Mouse (Mus musculus) bone marrow, adult 2 months (tissue): ENCODE measurements around the gene Parva. TPM values are rescaled to one million over a fixed set of nuclear protein-coding genes. Genes with fewer than 3 reads are reported as not detected.

ENCODE experiments used
- H3K27ac ChIP-seq: fragments of 200-500 bp; 2 replicates; pipeline ENCODE4 v1.5.1; 2012; ENCODE audit warnings: low read depth, mild to moderate bottlenecking, control low read depth, inconsistent platforms, low read length; ENCODE audit not compliant: control insufficient read depth, poor library complexity, insufficient read depth
- H3K4me1 ChIP-seq: fragments of 200-500 bp; 2 replicates; pipeline ENCODE4 v1.6.1; 2011; ENCODE audit warnings: low read length; ENCODE audit not compliant: control insufficient read depth, insufficient read depth
- H3K4me3 ChIP-seq: fragments of 200-500 bp; replicated peaks from 2 replicates; pipeline ENCODE3; 2011; ENCODE audit warnings: mild to moderate bottlenecking, low read depth, low read length, control low read depth; ENCODE audit not compliant: control insufficient read depth
- CTCF ChIP-seq: fragments of 200-500 bp; IDR thresholded peaks from 2 replicates; pipeline ENCODE4 v1.5.1; 2011; ENCODE audit warnings: low read length, control low read depth; ENCODE audit not compliant: control insufficient read depth, insufficient read depth
- POLR2A ChIP-seq: fragments of 200-500 bp; IDR thresholded peaks from 2 replicates; pipeline ENCODE4 v1.6.1; 2011; ENCODE audit warnings: low read depth, mild to moderate bottlenecking, control low read depth, low read length, borderline replicate concordance; ENCODE audit not compliant: control insufficient read depth
- WGBS: fragments of 180-500 bp; shearing (Covaris S2); methylation state at CpG from one replicate; pipeline ENCODE4 v1.1.7; 2018; 5-methylcytosine and 5-hydroxymethylcytosine counted together
- polyA plus RNA-seq: library from polyadenylated mRNA; stranded (reverse); fragments of >200 nt; gene quantifications from 2 replicates; pipeline ENCODE4 v1.2.4, GENCODE M21; 2011; ENCODE audit warnings: low replicate concordance; ENCODE audit not compliant: missing spikeins, insufficient read depth, insufficient read length

Gene Parva
- polyA plus RNA-seq, 1 experiment = 6.2 TPM

GRCm38 (mm10) chr7:112525465-112525864, 98.2 kb downstream of the Parva start:
- no peak overlapping the region for H3K27ac ChIP-seq
- 85% methylated on average over 6 of the region's 6 CpGs for WGBS
- H3K4me3 ChIP-seq = no peak overlapping the region
- H3K4me1 ChIP-seq = no peaks in the 10 kb centered on the region
- TF ChIP-seq POLR2A (no peak), CTCF (no peak)

DNA sequence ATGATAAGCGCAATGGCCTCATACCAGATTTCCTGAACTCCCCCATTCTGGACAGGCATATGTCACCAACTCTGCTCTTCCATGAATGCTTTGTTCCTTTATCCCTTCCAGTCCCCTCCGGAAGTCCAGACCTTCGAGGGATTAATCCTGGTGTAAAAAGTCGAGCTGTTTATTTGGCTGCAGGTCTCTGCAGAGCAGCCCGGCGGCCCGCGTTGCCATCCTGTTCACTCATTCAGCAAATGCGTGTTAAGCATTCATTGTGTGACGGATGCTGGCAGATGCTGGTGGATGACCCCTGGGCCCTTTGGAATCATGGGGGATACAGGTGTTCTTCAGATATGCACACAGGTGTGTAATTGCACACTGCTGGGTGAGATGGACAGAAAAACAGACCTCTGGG, 98.9 kb downstream of the Parva start:
- no peak for TF ChIP-seq CTCF
- TF ChIP-seq POLR2A = no peak
- no peak overlapping the region for H3K4me3 ChIP-seq
- WGBS = 88% methylated on average over 10 of the region's 10 CpGs
- H3K27ac ChIP-seq = no peak overlapping the region
- no peaks in the 10 kb centered on the region for H3K4me1 ChIP-seq

DNA sequence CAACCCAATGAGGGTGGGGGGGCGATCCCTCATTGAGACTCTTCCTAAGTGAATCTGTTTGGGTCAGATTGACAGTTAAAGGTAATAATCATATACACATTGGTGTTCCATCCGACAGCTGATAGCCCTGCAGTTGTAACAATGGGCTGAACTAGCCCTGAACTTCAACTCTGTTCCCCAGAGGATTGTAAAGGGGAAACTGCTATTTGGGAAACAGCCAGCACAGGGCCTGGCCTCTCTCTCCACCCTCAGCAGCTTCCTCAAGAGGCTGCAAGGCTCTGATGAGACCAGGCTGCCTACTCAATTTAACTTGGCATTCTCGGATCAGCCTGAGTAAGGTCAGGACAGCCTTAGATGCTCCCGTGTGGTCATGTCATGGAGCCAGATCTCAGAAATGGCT, 99.9 kb downstream of the Parva start:
- H3K4me1 ChIP-seq = no peaks in the 10 kb centered on the region
- H3K4me3 ChIP-seq = no peak overlapping the region
- H3K27ac ChIP-seq = no peak overlapping the region
- 58% methylated on average over 4 of the region's 4 CpGs for WGBS
- TF ChIP-seq CTCF (no peak), POLR2A (no peak)

DNA sequence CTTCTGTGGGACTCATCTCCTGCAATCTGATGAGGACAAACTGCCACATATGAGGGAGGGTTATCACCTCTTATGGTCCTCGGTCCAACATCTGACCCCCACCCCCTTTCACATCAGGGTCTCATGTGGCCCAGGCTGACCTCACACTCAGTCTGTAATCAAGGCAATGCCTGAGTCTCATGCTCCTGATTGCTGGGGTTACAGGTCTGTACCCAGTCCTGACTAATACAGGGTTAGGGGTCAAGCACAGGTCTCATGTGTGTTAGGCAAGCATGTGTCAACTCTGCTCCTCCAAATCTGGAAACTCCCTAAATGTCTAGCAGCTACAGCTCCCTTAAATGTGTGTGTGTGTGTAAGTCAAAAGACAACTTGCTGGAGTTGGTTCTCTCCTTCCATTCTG, 100.8 kb downstream of the Parva start:
- WGBS = 72% methylated on average over 1 of the region's 1 CpGs
- TF ChIP-seq CTCF (no peak), POLR2A (no peak)

GRCm38 (mm10) chr7:112528582-112529360, 101.5 kb downstream of the Parva start:
- no peak for TF ChIP-seq CTCF
- TF ChIP-seq POLR2A = no peak
- Histone ChIP-seq H3K4me1 (no peaks in the 10 kb centered on the region), H3K4me3 (no peak overlapping the region), H3K27ac (no peak overlapping the region)
- WGBS = 75% methylated on average over 6 of the region's 6 CpGs

More for the DNA sequence above, 100.8 kb downstream of the Parva start:
- no peaks in the 10 kb centered on the region for H3K4me1 ChIP-seq
- no peak overlapping the region for H3K27ac ChIP-seq
- no peak overlapping the region for H3K4me3 ChIP-seq

DNA sequence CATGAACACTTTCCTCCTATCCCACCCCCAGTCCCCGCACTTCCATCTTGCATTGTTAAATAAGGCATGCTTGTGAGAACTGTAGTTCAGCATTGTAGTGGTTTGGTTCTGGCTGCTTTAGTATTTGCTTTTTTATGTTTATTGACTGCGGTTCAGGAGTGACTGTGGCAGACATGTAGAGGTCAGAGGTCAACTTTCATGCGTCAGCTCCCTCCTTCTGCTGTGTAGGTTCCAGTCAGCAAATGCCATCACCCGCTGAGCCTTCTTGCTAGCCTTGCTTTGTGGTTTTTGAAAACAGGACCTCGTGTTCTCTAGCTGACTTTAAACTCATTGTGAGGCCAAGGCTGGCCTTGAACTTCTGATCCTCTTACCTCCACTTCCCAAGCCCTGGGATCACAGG, 103.6 kb downstream of the Parva start:
- no peak overlapping the region for H3K27ac ChIP-seq
- no peak for TF ChIP-seq POLR2A
- TF ChIP-seq CTCF = no peak
- no peak overlapping the region for H3K4me3 ChIP-seq
- H3K4me1 ChIP-seq = no peaks in the 10 kb centered on the region
- WGBS = 76% methylated on average over 5 of the region's 5 CpGs

- Histone ChIP-seq H3K4me1 (no peaks in the 10 kb centered on the region), H3K4me3 (no peak overlapping the region), H3K27ac (no peak overlapping the region)
- WGBS = 77% methylated on average over 3 of the region's 3 CpGs
- TF ChIP-seq POLR2A = no peak
- TF ChIP-seq CTCF = no peak
Observed at GRCm38 (mm10) chr7:112534148-112534547, 106.8 kb downstream of the Parva start.

- H3K4me1 ChIP-seq = no peaks in the 10 kb centered on the region
- no peak overlapping the region for H3K27ac ChIP-seq
- no peak overlapping the region for H3K4me3 ChIP-seq
- TF ChIP-seq POLR2A = no peak
- WGBS = 69% methylated on average over 16 of the region's 16 CpGs
Observed at GRCm38 (mm10) chr7:112535408-112535921, 108.2 kb downstream of the Parva start.

DNA sequence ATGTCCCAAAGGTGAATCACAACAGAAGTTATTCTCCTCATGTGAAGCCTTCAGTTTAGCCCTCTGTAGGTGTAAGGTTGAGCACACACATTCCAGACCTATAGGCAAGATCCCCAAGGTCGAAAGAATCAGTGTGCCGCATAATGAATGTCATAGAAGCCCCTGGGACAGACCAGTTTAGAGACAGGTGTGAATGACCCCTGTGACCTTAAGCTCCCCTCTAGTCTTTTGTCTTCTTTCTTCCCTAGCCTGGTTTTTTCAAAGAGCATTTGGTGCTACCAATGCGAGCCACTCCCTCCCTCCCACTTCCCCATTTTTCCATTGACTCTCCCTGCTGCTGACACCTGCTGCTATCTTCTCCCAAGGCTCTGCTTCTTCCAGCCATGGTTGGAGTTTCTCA, 121.8 kb downstream of the Parva start:
- H3K27ac ChIP-seq = no peak overlapping the region
- WGBS = 69% methylated on average over 3 of the region's 3 CpGs
- H3K4me3 ChIP-seq = no peak overlapping the region
- TF ChIP-seq POLR2A = no peak
- no peak for TF ChIP-seq CTCF
- H3K4me1 ChIP-seq = no peaks in the 10 kb centered on the region
